Mouse (Mus musculus) limb, embryonic 14.5 days (tissue): ENCODE results near the gene Sema4a. TPM values are rescaled to one million over a fixed set of nuclear protein-coding genes. Genes with fewer than 3 reads are reported as not detected.

ENCODE experiments used
- ATAC-seq: fragments of 200-750 bp; cut with Nextera tagmentation; 2 replicates; pipeline ENCODE4 v1.8.0; 2017; ENCODE audit warnings: low read depth, moderate number of reproducible peaks, moderate TSS enrichment; ENCODE audit not compliant: low FRiP score
- DNase-seq: peaks from one replicate; pipeline ENCODE4 v3.0.0-alpha.2; 2015; ENCODE audit warnings: low spot score
- H3K27ac ChIP-seq: fragments of 300-500 bp; sonication (generic); replicated peaks from 2 replicates; pipeline ENCODE4 v1.5.1; 2014; ENCODE audit warnings: low read depth, mild to moderate bottlenecking, low read length, moderate library complexity, mixed read lengths
- H3K27me3 ChIP-seq: fragments of 300-500 bp; sonication (generic); 2 replicates; pipeline ENCODE4 v1.6.1; 2014; ENCODE audit warnings: low read length, mixed read lengths; ENCODE audit not compliant: control insufficient read depth, insufficient read depth
- H3K36me3 ChIP-seq: fragments of 300-500 bp; sonication (generic); 2 replicates; pipeline ENCODE4 v1.6.1; 2014; ENCODE audit warnings: mild to moderate bottlenecking, low read length, moderate library complexity, mixed read lengths; ENCODE audit not compliant: control insufficient read depth, insufficient read depth
- H3K4me1 ChIP-seq: fragments of 300-500 bp; sonication (generic); 2 replicates; pipeline ENCODE4 v1.6.1; 2014; ENCODE audit warnings: antibody characterized with exemption, low read length, mixed read lengths; ENCODE audit not compliant: control insufficient read depth, insufficient read depth
- H3K4me2 ChIP-seq: fragments of 300-500 bp; sonication (generic); replicated peaks from 2 replicates; pipeline ENCODE4 v1.6.1; 2014; ENCODE audit warnings: low read depth, mild to moderate bottlenecking, low read length, moderate library complexity; ENCODE audit not compliant: severe bottlenecking
- H3K4me3 ChIP-seq: fragments of 300-500 bp; sonication (generic); replicated peaks from 2 replicates; pipeline ENCODE4 v1.5.1; 2014; ENCODE audit warnings: low read length
- H3K9ac ChIP-seq: fragments of 300-500 bp; sonication (generic); 2 replicates; pipeline ENCODE4 v1.6.1; 2014; ENCODE audit warnings: mild to moderate bottlenecking, low read depth, low read length, moderate library complexity; ENCODE audit not compliant: severe bottlenecking
- H3K9me3 ChIP-seq: fragments of 300-500 bp; sonication (generic); 2 replicates; pipeline ENCODE4 v1.6.1; 2016; ENCODE audit warnings: low read length; ENCODE audit not compliant: control insufficient read depth
- POLR2A ChIP-seq: fragments of 200-500 bp; IDR thresholded peaks from 2 replicates; pipeline ENCODE4 v1.8.0; 2012; ENCODE audit warnings: inconsistent platforms, mild to moderate bottlenecking, moderate library complexity, borderline replicate concordance; ENCODE audit not compliant: insufficient read depth, insufficient read length; ENCODE audit errors: extremely low read depth
- WGBS: fragments of 180-500 bp; shearing (Covaris S2); extraction: QIAGEN DNeasy Blood & Tissue Kit; methylation state at CpG from one replicate; pipeline ENCODE4 v1.1.7; 2014; 5-methylcytosine and 5-hydroxymethylcytosine counted together
- polyA plus RNA-seq, 2 experiments: library from polyadenylated mRNA; depleted of rRNA in 1 of 2; stranded (reverse) in 1 of 2; unstranded in 1 of 2; fragments of >200 nt; fragmentation: Nextera tagmentation in 1 of 2; extraction: Ambion mirVana in 1 of 2; gene quantifications; 2 replicates each; pipeline versions ENCODE4 v1.2.1 to v1.2.3; 2012 to 2014

Gene Sema4a
- polyA plus RNA-seq, 2 experiments = 13.5 to 14.4 TPM

DNA sequence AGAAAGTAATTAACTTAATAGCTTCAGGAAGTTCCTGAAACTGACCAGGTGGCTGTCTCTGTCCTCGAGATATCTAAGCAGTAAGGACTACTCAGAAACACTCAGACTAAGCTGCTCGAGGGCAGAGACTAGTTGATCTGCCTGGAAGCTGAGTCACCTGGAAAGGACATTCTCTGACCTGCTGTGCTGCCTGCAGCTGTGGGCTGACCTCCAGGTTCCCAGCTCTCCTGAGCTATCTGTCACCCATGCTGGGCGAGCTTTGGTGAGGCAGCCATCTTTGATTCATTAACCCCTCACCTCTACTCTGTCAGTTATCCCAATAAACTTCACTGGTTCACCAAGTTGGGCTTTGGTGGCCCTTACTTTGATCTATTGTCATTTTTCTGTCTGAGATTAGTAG, 18.2 kb upstream of the Sema4a start:
- H3K36me3 ChIP-seq = peaks cover 40% of the 10 kb centered on the region
- 0 out of 2 replicates have a peak, but pooled peaks cover 2% of the 10 kb centered on the region for H3K4me1 ChIP-seq
- H3K9me3 ChIP-seq = no peaks in the 10 kb centered on the region
- H3K9ac ChIP-seq = no peak overlapping the region
- ATAC-seq (no peak), DNase-seq (no peak)
- WGBS = 27% methylated on average over 3 of the region's 3 CpGs
- H3K27ac ChIP-seq = no peak overlapping the region
- H3K4me2 ChIP-seq = no peak overlapping the region
- no peak for TF ChIP-seq POLR2A
- H3K27me3 ChIP-seq = no peaks in the 10 kb centered on the region; the same call in 1 of the 2 replicates
- no peak overlapping the region for H3K4me3 ChIP-seq

DNA sequence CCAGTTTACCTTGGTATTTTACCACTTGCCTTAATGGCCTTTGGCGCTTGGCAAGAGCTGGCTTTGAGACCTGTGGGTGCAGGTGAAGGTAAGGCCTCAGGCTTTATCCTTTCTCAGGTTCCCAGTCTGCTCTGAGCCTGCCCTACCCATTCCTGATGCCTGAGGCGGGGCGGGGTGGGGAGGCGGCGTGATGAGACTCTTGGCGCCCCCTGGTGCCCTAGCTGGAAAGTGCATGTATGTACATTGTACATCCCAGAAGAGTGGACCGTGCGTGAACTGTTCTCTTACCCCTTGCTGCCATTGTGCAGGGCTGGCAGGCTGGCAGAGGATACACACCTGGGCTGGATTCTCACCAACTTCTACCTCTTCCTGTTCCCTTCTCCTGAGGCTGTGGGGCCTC, 16.8 kb upstream of the Sema4a start:
- 5% methylated on average over 8 of the region's 8 CpGs for WGBS
- ATAC-seq (peak; percentile 78; the same call in 1 of the 2 replicates), DNase-seq (peak; percentile 82)
- Histone ChIP-seq H3K9me3 (no peaks in the 10 kb centered on the region), H3K4me1 (peaks cover 6% of the 10 kb centered on the region; the same call in 1 of the 2 replicates), H3K4me2 (no peak overlapping the region), H3K4me3 (no peak overlapping the region), H3K36me3 (peaks cover 25% of the 10 kb centered on the region), H3K9ac (no peak overlapping the region), H3K27me3 (no peaks in the 10 kb centered on the region), H3K27ac (no peak overlapping the region)
- TF ChIP-seq POLR2A = no peak

DNA sequence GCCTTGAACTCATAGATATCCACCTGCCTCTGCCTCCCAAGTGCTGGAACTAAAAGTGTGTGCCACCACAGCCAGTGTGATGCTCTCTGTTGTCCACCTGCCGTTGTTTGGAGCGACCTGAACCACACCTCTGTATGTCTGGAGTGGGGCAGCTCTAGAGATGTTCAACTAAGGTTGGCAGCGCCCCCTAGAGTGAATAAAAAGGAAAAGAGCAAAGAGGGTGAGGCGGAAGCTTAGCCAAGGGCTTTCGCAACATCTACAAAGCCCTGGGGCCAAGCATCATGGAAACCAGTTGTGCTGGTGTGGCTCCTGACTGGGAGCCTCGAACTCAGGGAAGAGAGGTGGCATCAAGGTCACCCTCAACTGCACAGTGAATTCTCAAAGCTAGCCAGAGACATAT, 15.4 kb upstream of the Sema4a start:
- 66% methylated on average over 6 of the region's 6 CpGs for WGBS
- Histone ChIP-seq H3K9me3 (no peaks in the 10 kb centered on the region), H3K9ac (no peak overlapping the region), H3K4me1 (peaks cover 6% of the 10 kb centered on the region; the same call in 1 of the 2 replicates), H3K36me3 (peaks cover 13% of the 10 kb centered on the region), H3K4me2 (no peak overlapping the region), H3K27me3 (no peaks in the 10 kb centered on the region), H3K4me3 (no peak overlapping the region), H3K27ac (no peak overlapping the region)
- TF ChIP-seq POLR2A = no peak
- no peak for DNase-seq
- no peak for ATAC-seq

DNA sequence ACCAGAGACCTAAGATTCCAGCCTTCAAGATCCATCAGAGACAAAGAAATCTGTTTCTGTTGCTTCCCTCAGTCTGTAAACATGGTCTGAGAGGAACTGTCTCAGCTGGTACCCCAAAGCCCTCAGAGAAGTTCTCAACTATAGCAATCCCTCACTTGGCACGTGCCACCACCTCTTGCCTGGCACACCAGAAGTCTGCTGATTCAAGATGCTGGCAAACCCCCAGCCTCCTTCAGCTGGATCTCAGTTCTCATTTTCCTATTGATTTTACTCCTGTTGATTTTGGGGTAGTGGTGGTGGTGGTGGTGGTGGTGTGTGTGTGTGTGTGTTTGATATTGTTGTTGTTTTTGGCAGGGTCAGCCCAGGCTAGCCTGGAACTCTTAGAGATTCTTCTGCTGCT, 12.6 kb upstream of the Sema4a start:
- Histone ChIP-seq H3K4me1 (peaks cover 6% of the 10 kb centered on the region; the same call in 1 of the 2 replicates), H3K27me3 (no peaks in the 10 kb centered on the region), H3K4me2 (no peak overlapping the region), H3K36me3 (no peaks in the 10 kb centered on the region), H3K9ac (no peak overlapping the region), H3K4me3 (no peak overlapping the region), H3K27ac (no peak overlapping the region), H3K9me3 (no peaks in the 10 kb centered on the region)
- 88% methylated on average over 1 of the region's 1 CpGs for WGBS
- DNase-seq (no peak), ATAC-seq (no peak)
- no peak for TF ChIP-seq POLR2A

DNA sequence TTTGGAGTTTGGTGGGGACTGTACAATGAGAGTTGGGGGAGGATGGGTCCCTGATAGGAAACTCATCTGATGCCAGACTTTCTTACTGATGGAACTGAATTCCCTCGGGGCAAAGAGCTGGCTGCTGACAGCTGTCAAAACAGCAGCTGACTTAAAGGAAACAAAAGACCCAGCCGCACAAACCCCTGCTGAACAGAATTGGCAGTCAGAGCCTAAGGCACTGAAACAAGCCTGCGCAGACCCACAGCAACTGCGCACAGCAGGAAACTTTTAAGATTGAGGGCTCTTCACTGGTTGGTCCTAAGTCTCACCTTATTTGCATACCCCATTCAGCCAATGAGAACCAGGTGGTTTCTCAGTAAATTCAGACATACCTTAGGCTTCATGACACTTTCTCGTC, 12.0 kb upstream of the Sema4a start:
- no peaks in the 10 kb centered on the region for H3K9me3 ChIP-seq
- no peaks in the 10 kb centered on the region for H3K27me3 ChIP-seq
- H3K9ac ChIP-seq = no peak overlapping the region
- H3K4me2 ChIP-seq = no peak overlapping the region
- no peak for TF ChIP-seq POLR2A
- ATAC-seq = peak; percentile 62; the same call in 1 of the 2 replicates
- DNase-seq = peak; percentile 68
- H3K4me3 ChIP-seq = no peak overlapping the region
- no peaks in the 10 kb centered on the region for H3K36me3 ChIP-seq
- peaks cover 6% of the 10 kb centered on the region; the same call in 1 of the 2 replicates for H3K4me1 ChIP-seq
- WGBS = 20% methylated on average over 5 of the region's 5 CpGs
- H3K27ac ChIP-seq = no peak overlapping the region

DNA sequence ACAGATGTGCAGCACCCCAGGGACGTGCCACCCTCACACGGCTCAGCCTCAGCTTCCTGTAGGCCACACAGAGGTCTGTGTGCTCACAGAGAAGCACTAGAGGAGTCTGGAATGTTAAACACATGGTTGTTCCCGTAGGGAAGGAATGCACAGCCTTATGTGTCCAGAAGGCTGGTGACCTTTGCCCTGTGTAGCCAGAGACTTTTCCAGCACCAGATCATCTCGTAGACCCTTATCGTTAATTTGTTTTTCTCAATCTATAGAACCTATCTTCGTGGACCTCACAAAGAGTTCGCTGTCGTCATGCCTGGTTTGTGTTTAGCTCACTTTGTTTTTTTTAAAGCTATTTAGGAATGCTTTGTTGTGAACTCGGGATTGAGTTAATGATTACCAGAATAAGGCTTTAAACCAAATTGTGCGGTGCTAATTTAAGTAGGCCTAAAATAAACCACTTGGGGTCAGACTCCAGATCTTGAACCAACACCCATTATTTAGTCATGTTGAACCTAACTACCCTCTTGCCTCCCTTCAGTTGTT, 10.0 kb upstream of the Sema4a start:
- Histone ChIP-seq H3K4me2 (no peak overlapping the region), H3K9ac (no peak overlapping the region), H3K27me3 (no peaks in the 10 kb centered on the region), H3K36me3 (no peaks in the 10 kb centered on the region), H3K4me1 (peaks cover 4% of the 10 kb centered on the region; the same call in 1 of the 2 replicates), H3K9me3 (no peaks in the 10 kb centered on the region), H3K4me3 (no peak overlapping the region), H3K27ac (no peak overlapping the region)
- ATAC-seq (no peak), DNase-seq (no peak)
- no peak for TF ChIP-seq POLR2A
- WGBS = 26% methylated on average over 10 of the region's 10 CpGs
